Mouse (Mus musculus) spleen, adult 18-20 months (tissue): ENCODE measurements around the gene Col19a1.
"Not testable (repeated sequence)": the region's sequence is repeated elsewhere in the genome, so short reads cannot be mapped to it uniquely, and the experiment has no call there.

ENCODE experiments used
- DNase-seq, 2 experiments: peaks; one replicate each; pipeline ENCODE4 v3.0.0; 2022; ENCODE audit warnings: mixed read lengths in 2 of 2

Col19a1 gene

DNA sequence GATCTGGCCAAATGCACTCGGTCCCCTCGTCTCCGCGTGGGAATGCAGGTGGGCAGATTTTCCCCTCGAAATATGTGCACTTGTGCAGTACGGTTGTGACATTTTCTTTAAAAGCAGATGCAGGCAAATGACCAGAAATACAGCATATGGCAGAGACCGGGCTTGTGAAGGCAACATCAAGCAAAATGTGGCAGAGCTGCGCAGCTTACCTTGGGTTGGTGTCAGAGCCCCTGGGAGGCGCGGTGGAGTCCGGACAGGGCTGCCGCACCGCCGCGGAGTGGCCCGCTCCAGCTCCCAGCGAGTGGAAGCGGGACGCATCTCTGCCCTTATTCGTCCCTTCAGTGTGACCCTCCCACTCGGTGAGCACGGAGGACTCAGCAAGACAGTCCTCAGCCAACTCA is at the start of gene Col19a1:
Col19a1 (minus strand) TSS at position 332 of the 401 bp plus-strand sequence.
- no peak for DNase-seq

- DNase-seq: no peak
Observed at GRCm38 (mm10) chr1:24633553-24634132, 46.4 kb upstream of the Col19a1 start.

DNA sequence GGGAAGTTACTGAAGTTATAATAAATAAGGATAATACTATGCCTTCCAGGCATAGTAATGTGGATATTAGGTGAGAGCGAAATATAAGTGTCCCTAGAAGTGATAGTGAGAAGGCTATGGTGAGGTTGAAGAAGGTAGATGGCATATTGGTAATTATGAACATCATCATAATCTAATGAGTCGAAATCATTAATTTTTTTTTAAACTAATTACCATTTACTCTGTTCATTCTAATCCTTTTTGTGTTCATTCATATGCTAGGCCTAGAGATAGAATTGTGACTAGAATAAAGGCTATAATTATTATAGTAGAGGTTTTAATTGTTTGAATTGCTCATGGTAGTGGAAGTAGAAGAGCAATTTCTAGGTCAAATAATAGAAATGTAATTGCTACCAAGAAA is 25.3 kb upstream of the Col19a1 start:
- not testable (repeated sequence) for DNase-seq

DNA sequence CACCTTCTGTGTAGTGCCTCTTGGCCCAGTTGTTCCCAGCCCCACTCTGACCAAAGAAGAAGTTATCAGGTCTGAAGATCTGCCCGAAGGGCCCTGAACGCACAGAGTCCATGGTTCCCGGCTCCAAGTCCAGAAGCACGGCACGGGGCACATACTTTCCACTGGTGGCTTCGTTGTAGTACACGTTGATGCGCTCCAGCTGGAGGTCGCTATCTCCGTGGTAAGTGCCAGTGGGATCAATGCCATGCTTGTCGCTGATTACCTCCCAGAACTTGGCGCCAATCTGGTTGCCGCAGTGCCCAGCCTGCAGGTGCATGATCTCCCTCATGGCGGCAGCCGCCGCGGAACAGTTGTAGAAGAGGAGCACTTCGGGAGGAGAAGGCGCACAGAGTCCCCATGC is 7.8 kb upstream of the Col19a1 start:
- DNase-seq: no peak

DNA sequence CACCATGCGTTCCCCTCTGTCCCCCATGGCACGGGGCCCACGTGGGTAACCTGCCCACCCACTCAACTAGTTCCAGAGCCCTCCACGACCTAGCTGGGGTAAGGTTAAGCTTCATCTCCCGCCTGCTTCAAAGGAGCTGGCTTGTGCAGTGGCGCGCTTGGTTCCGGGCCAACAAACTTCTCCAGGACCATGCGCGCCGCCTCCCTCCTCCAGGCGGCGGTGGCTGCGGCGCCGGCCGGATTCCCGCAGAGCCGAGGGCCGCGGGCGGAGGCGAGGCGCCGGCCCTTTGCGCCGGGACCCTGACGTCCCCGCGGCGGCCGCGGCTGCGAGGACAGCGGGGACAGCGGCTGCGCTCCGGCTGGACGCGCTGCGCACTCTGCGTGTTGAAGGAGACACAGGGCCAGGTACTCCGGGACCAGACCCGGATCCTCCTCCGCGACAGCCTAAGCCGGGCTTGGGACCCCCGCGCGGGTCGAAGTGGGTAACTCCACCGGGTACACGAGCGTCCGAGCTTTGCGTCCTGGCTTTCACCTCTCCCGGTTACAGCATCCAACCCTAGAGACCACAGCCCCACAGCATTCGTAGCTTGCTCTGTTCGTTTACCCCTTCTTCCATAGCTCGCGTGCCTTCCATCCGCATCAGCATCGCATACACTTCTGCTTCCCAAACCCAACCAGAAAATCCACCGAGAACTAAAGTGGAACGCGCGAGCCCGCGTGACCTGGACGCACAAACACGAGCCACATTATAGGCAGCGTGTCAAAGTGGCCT is 717 bp downstream of the Col19a1 start:
- no peak for DNase-seq

GRCm38 (mm10) chr1:24572602-24573001 is 14.7 kb downstream of the Col19a1 start:
- DNase-seq: no peak

DNA sequence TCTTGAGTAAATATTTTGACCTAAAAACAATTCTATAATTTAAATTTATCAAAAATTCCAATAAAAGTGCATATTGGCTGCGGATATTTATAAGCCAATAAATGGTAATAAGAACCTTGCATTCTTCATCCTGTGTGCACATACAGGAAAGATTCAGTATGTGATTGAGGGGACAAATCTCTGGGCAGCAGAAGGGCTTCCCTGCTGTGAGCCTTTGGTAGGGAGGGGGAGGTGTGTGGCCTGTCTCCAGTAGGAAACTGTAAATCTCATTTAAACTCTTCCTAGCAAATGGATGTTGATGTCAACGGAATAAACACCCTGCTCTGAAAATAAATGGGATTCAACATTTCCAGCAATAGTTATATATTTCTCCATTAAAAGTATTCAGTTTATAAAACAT is 23.2 kb downstream of the Col19a1 start:
- DNase-seq: no peak

DNA sequence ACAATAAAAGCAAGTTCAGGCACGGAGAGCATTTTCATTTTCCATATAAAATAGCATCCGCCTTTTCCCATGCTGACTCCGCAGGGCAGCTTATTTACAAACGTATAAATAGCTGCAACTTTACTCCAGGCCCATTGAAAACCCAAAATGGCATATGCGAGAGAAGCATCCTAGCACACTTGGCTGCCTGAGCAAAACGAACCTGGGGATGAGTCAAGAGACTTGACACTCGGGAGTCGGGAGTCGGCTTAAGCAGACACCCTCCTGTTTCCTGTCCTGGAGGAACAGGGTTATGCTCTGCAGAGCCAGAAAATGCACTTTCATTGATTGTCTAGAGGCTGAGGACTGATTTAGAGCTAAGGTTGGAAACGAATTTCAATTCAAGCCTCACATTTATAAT is 29.3 kb downstream of the Col19a1 start:
- no peak for DNase-seq

GRCm38 (mm10) chr1:24553462-24553861 is 33.8 kb downstream of the Col19a1 start:
- DNase-seq: no peak

DNA sequence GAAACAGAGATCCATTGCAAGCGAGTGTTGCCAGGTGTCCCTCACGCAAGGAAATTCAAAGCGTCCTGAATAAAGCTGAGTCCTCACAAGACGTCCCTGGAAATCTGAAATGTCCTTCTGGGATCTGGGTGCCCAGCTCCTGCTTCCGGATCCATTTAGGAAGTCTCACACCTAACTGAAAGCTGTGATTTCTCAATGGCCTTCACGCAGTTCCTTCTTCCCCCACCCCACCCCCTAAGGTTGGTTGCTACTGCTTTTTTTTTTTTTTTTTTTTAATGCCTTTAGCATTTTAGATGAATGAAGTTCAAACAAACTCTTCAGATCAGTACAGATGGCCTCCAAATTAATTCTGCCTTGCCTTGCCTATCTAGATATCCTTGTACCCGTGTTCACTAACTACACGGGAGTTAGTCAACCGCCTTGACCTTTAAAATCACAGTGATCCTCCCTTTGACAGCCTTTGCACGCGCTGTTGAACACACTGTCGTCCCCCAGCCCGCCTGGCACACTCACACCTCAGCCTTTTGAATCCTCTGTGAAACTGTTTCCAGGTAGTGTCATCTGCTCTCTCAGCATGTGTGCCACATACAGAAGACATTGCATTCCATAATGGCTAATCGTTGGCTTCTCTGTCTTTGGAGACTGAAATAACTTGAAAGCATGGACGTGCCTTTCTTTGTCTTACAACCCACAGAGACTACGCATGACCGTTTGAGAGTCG is 36.6 kb downstream of the Col19a1 start:
- no peak for DNase-seq

DNA sequence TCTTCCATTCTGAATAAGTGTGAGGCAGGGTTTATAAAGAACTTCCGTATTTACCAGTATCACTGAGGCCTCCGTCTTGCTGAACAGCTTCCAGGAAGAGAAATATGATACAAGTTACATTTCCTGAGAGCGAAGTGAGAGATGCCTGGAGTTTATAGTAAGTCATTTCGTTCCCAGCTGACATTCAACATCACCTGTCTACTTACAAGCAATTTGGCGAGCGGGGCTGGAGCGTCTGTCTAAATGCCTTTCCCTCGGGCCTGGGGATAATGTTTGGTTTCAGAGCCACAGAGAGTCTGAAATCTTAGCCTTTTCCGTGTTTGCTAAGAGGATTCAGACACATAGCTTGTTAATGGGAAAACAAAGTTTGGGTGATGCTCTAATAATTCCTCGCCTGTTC is 37.2 kb downstream of the Col19a1 start:
- DNase-seq: no peak

- no peak for DNase-seq
Observed at GRCm38 (mm10) chr1:24549050-24549449, 38.2 kb downstream of the Col19a1 start.

DNA sequence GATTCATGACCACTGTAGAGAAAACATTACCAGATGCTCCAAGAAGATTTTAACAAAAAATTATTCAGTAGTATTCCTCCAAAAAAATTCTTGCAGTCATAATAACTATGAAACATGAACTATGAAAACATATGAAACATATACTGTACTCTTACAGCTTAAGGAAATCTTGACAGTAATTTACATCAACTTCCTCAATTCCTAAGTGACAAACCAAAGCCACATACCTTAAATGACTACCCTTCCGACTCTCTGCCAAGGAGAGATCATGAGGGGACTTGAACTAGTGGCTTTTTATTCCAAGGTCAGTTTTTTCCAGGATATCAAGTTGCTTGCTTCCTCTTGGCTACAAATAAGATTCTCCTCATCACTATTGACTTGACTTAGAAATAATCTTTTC is 39.7 kb downstream of the Col19a1 start:
- no peak for DNase-seq

DNA sequence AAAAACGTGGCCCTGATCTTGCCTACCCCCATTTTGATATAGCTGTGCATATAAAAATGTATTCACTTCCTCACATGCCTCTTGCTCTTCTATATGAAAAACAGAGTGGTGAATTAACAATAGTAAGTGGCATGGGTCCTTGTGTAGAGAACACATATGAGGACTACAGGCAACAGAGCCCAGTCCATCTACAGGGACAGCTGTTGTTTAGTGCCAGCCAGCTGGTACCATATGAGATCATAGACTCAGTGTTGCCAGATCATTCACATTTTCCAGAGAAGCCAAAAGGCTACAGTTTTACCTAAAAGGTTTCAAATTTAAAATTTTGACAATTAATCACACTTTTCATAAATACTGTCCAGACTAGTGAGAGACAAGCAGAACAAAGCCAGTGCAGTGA is 47.4 kb downstream of the Col19a1 start:
- DNase-seq: no peak

- DNase-seq: no peak
Observed at GRCm38 (mm10) chr1:24527194-24527593, 60.1 kb downstream of the Col19a1 start.

GRCm38 (mm10) chr1:24517462-24517861 is 69.8 kb downstream of the Col19a1 start:
- DNase-seq: no peak

DNA sequence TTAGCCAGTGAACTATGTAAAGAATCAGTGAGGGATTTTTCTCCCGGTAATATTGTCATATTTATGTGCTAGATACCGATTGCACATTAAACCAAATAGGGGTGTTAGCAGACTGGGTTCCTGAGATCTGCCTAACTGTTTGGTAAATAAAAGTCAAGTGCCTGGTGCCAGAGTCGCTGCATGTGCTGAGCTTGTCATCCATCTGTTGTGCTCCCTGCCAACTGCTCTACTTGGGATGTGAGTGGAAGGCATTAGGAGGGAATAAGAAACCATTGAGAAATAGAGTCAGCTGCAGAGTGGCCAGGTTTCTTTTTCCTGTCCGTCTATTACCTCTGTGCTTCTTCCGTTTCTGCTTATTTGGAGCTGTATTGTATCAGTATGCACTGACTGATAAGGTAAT is 71.9 kb downstream of the Col19a1 start:
- DNase-seq: no peak

- no peak for DNase-seq
Observed at GRCm38 (mm10) chr1:24511536-24511935, 75.7 kb downstream of the Col19a1 start.

GRCm38 (mm10) chr1:24495400-24495799 is 91.9 kb downstream of the Col19a1 start:
- DNase-seq: no peak

DNA sequence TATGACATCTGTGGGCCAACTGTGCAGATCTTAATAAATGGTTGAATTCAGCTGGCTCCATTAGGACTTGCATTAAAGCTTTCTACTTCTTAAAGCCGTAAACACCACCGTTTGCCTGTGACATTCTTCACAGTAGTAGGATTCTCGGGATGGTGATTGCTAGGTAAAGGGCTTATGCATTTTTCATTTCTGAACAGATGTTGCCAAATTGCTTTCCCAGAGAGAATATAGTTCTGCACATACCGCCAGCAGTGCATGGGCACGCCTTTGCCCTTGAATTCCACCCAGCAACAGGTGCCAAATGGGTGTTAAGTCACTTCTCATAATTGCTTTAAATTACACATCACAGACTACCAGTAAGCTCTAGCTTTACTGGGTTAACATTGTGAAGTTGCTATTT is 103.1 kb downstream of the Col19a1 start:
- no peak for DNase-seq

- DNase-seq: no peak
Observed at GRCm38 (mm10) chr1:24471096-24471710, 116.1 kb downstream of the Col19a1 start.

DNA sequence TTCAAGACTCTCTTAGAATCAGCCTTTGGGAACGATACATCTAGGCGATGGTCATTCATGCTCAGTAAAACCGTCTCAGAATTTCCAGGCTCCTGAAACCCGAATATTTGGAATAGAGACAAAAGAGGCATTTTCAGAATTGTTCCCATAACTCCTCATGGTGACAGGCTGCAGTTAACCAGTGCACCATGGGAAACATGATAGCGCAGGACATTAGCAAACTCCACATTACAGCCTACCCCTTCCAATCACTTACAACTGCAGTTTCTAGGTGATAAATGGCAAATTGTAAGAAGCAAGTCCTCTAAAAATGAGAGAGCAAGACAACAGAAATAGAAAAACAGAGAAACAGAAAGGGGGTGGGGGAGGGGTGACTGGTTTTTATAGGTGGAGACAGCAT is 116.6 kb downstream of the Col19a1 start:
- no peak for DNase-seq

- no peak for DNase-seq
Observed at GRCm38 (mm10) chr1:24461305-24461887, 125.9 kb downstream of the Col19a1 start.
